Mouse (Mus musculus) stomach, postnatal 0 days (tissue): ENCODE data around the gene Slc41a2. TPM values are rescaled to one million over a fixed set of nuclear protein-coding genes. Genes with fewer than 3 reads are reported as not detected.

ENCODE experiments used
- ATAC-seq: fragments of 200-750 bp; cut with Nextera tagmentation; 2 replicates; pipeline ENCODE4 v1.8.0; 2017; ENCODE audit not compliant: low FRiP score, low TSS enrichment
- DNase-seq: peaks from one replicate; pipeline ENCODE4 v3.0.0-alpha.2; 2016; ENCODE audit warnings: low spot score
- H3K27ac ChIP-seq: fragments of 300-500 bp; sonication (generic); replicated peaks from 2 replicates; pipeline ENCODE4 v1.5.1; 2014; ENCODE audit warnings: mild to moderate bottlenecking, control low read depth
- H3K27me3 ChIP-seq: fragments of 300-500 bp; sonication (generic); 2 replicates; pipeline ENCODE4 v1.6.1; 2014; ENCODE audit warnings: low read length; ENCODE audit not compliant: control insufficient read depth, insufficient read depth
- H3K36me3 ChIP-seq: fragments of 300-500 bp; sonication (generic); 2 replicates; pipeline ENCODE4 v1.6.1; 2014; ENCODE audit warnings: low read length, mixed read lengths; ENCODE audit not compliant: control insufficient read depth, insufficient read depth
- H3K4me1 ChIP-seq: fragments of 300-500 bp; sonication (generic); replicated peaks from 2 replicates; pipeline ENCODE4 v1.6.1; 2014; ENCODE audit warnings: antibody characterized with exemption; ENCODE audit not compliant: control insufficient read depth, insufficient read depth
- H3K4me2 ChIP-seq: fragments of 300-500 bp; sonication (generic); replicated peaks from 2 replicates; pipeline ENCODE4 v1.6.1; 2014; ENCODE audit warnings: low read depth, mild to moderate bottlenecking, control low read depth, moderate library complexity
- H3K4me3 ChIP-seq: fragments of 300-500 bp; sonication (generic); 2 replicates; pipeline ENCODE4 v1.5.1; 2014; ENCODE audit warnings: low read depth, low read length, control low read depth
- H3K9ac ChIP-seq: fragments of 300-500 bp; sonication (generic); 2 replicates; pipeline ENCODE4 v1.6.1; 2014; ENCODE audit warnings: mild to moderate bottlenecking, low read length, control low read depth, mixed read lengths
- H3K9me3 ChIP-seq: fragments of 300-500 bp; sonication (generic); 2 replicates; pipeline ENCODE4 v1.6.1; 2016; ENCODE audit warnings: low read length; ENCODE audit not compliant: control insufficient read depth
- CTCF ChIP-seq: IDR thresholded peaks from 2 replicates; pipeline ENCODE4 v1.5.1; 2016; ENCODE audit warnings: antibody characterized with exemption, low read depth, mild to moderate bottlenecking, moderate library complexity
- EP300 ChIP-seq: optimal IDR thresholded peaks from 2 replicates; pipeline ENCODE3; 2016; ENCODE audit warnings: antibody characterized with exemption
- WGBS: fragments of 180-500 bp; shearing (Covaris S2); extraction: QIAGEN DNeasy Blood & Tissue Kit; methylation state at CpG from one replicate; pipeline ENCODE4 v1.1.7; 2014; 5-methylcytosine and 5-hydroxymethylcytosine counted together
- polyA plus RNA-seq: library from polyadenylated mRNA; unstranded; fragments of >200 nt; fragmentation: Nextera tagmentation; extraction: Ambion mirVana; gene quantifications from 2 replicates; pipeline ENCODE4 v1.2.1, GENCODE M21; 2015

Slc41a2 gene
- polyA plus RNA-seq, 1 experiment from 2014 or later: 0.92 TPM

DNA sequence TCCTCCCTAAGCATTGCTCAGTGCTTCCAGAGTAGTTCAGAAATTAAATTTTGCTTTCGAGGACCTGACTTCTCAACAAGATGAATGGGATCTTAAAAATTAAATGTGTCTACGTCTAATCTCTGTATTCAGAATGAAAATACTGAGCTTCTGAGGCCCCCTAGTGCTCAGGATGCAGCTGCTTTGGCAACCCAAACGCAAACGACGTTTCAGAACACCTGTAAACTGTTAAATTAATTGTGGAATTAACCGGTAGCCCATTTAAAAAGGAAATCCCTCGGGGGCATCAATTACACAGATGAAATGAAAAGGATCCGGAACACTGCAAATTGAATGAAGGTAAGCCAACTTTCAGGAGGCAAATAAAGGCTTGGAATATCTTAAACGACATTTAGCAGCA, 42.9 kb downstream of the Slc41a2 start:
- no peak overlapping the region for H3K4me3 ChIP-seq
- no peaks in the 10 kb centered on the region for H3K4me1 ChIP-seq
- no peaks in the 10 kb centered on the region for H3K9me3 ChIP-seq
- no peak for ATAC-seq
- H3K9ac ChIP-seq: no peak overlapping the region
- no peaks in the 10 kb centered on the region for H3K36me3 ChIP-seq
- TF ChIP-seq EP300 (no peak), CTCF (peak; percentile 74)
- DNase-seq: no peak
- H3K4me2 ChIP-seq: no peak overlapping the region
- no peak overlapping the region for H3K27ac ChIP-seq
- no peaks in the 10 kb centered on the region for H3K27me3 ChIP-seq
- 34% methylated on average over 9 of the region's 9 CpGs for WGBS

DNA sequence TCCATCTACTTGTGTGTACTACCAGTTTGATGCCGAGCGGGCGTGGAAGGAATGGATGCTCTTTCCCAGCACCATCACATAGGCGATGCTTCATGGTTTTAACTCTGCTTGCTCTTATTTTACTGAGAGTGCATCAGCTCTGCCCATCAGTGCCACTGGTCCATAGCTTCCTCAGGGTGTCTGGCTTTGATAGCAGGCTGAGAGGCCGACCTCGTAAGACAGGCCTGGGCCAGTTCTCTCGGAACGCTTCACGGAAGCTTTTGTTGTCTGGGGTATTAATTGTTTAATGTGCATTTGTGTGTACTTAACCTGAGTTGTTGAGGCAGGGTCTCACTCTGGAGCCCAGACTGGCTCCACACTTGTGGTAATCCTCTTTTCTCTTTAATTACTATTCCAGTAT, 44.3 kb downstream of the Slc41a2 start:
- no peak for DNase-seq
- H3K9ac ChIP-seq: no peak overlapping the region
- TF ChIP-seq CTCF (no peak), EP300 (no peak)

DNA sequence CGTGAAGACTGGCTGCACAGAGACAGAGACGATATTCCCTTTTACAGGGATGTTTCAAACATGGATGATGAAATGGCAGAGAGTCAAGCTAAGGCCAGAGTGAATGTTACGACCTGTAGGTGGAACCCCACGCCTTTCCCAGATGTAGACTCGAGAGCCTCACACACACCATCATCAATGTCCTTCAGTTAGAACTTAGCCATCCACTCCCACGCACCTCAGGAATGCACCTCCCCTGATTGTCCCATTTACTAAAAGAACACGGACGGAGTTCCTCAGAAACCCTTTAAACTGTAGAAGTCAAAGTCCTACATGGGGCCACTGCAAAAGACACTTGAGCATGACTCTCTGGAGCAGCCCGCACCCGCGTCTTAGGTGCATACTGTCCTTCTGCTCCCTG, 46.0 kb downstream of the Slc41a2 start:
- DNase-seq: no peak
- TF ChIP-seq CTCF (no peak), EP300 (no peak)
- Histone ChIP-seq H3K4me1 (no peaks in the 10 kb centered on the region), H3K4me2 (no peak overlapping the region), H3K27me3 (no peaks in the 10 kb centered on the region), H3K36me3 (no peaks in the 10 kb centered on the region), H3K4me3 (no peak overlapping the region), H3K9ac (no peak overlapping the region), H3K9me3 (no peaks in the 10 kb centered on the region), H3K27ac (no peak overlapping the region)
- 82% methylated on average over 11 of the region's 11 CpGs for WGBS
- no peak for ATAC-seq

More for the DNA sequence above, 44.3 kb downstream of the Slc41a2 start:
- Histone ChIP-seq H3K27me3 (no peaks in the 10 kb centered on the region), H3K4me1 (no peaks in the 10 kb centered on the region), H3K4me3 (no peak overlapping the region), H3K4me2 (no peak overlapping the region), H3K9me3 (no peaks in the 10 kb centered on the region), H3K27ac (no peak overlapping the region), H3K36me3 (no peaks in the 10 kb centered on the region)
- WGBS: 79% methylated on average over 9 of the region's 9 CpGs
- ATAC-seq: no peak

DNA sequence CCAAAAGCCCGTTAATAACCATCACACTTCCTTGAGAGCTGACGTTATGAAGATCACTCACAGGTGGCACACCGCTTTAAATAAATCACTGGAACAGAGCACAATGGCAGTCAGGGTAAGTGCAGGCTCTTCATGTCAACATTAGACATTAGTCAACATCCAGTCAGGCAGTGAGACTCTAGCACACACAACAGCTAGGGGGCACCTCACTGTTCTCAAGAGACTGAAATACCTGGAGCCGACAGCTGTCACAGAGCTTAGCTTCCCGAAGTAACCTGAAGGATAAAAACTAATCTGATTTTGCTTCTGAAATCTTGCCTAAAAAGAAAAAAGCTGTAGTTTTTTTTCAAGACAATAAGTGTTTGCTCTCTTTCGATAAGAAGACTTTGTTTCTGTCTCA, 49.9 kb downstream of the Slc41a2 start:
- Histone ChIP-seq H3K9ac (no peak overlapping the region), H3K9me3 (no peaks in the 10 kb centered on the region), H3K27me3 (no peaks in the 10 kb centered on the region), H3K36me3 (no peaks in the 10 kb centered on the region), H3K4me3 (no peak overlapping the region), H3K4me1 (no peaks in the 10 kb centered on the region), H3K4me2 (no peak overlapping the region), H3K27ac (no peak overlapping the region)
- no peak for DNase-seq
- no peak for TF ChIP-seq EP300
- peak; percentile 49; the same call in 1 of the 2 replicates for TF ChIP-seq CTCF
- WGBS: 46% methylated on average over 6 of the region's 6 CpGs
- ATAC-seq: no peak

DNA sequence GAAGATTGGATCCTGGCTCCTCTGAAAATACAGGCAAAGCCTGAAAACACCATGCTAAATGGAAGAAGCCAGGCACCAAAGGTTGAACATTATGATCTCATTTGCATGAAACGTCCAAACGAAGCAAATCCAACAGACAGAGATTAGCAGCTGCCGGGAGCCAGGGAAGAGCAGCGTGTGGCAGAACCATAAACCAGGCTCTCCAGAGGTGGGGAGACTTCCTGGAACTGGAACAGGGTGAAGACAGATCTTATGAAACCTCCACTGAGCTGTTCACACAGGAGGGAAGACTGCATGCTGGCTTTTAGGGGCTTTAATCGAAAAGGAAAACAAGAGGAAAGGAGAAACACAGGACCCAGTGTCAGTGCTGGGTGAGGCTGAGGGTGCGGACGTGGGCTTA, 51.3 kb downstream of the Slc41a2 start:
- no peaks in the 10 kb centered on the region for H3K27me3 ChIP-seq

GRCm38 (mm10) chr10:83285724-83286256, 51.9 kb downstream of the Slc41a2 start:
- no peak for DNase-seq
- no peaks in the 10 kb centered on the region for H3K27me3 ChIP-seq
- no peak overlapping the region for H3K4me3 ChIP-seq
- no peak overlapping the region for H3K4me2 ChIP-seq
- H3K4me1 ChIP-seq: no peaks in the 10 kb centered on the region
- TF ChIP-seq CTCF (no peak), EP300 (no peak)
- H3K9me3 ChIP-seq: no peaks in the 10 kb centered on the region
- H3K27ac ChIP-seq: no peak overlapping the region
- ATAC-seq: no peak
- 73% methylated on average over 7 of the region's 7 CpGs for WGBS
- no peak overlapping the region for H3K9ac ChIP-seq
- H3K36me3 ChIP-seq: no peaks in the 10 kb centered on the region

More for the DNA sequence above, 51.3 kb downstream of the Slc41a2 start:
- TF ChIP-seq EP300 (no peak), CTCF (no peak)
- no peak overlapping the region for H3K4me2 ChIP-seq
- H3K9me3 ChIP-seq: no peaks in the 10 kb centered on the region
- no peaks in the 10 kb centered on the region for H3K36me3 ChIP-seq
- DNase-seq (no peak), ATAC-seq (no peak)
- no peak overlapping the region for H3K9ac ChIP-seq
- no peak overlapping the region for H3K27ac ChIP-seq
- no peaks in the 10 kb centered on the region for H3K4me1 ChIP-seq
- no peak overlapping the region for H3K4me3 ChIP-seq
- 59% methylated on average over 7 of the region's 7 CpGs for WGBS
